Mouse (Mus musculus): Measurements from ENCODE around the gene Vash1. TPM values are rescaled to one million over a fixed set of nuclear protein-coding genes. Genes with fewer than 3 reads are reported as not detected.
A peak's percentile ranks its signal among the peaks of the same experiment; 100 is the strongest.

Gene Vash1
- polyA plus RNA-seq, 1 experiment from 2014 or later, result 28.2 TPM

- Histone ChIP-seq H3K27me3 (replicated peaks) (no peaks in the 10 kb centered on the region), H3K9me3 (replicated peaks) (no peaks in the 10 kb centered on the region), H3K4me1 (peaks cover 15% of the 10 kb centered on the region), H3K4me3 (replicated peaks) (peak overlapping the region; percentile 74), H3K4me2 (peak overlapping the region; percentile 91), H3K27ac (replicated peaks) (peak overlapping the region; percentile 80), H3K36me3 (peaks cover 4% of the 10 kb centered on the region; the same call in 1 of the 2 replicates), H3K9ac (replicated peaks) (peak overlapping the region; percentile 70)
- 0% methylated on average over 19 of the region's 19 CpGs for WGBS
- peak; percentile 76 for ATAC-seq (ENCODE audit: low FRiP score)
Observed at GRCm38 (mm10) chr12:86725706-86726105, 47.2 kb downstream of the Vash1 start.

DNA sequence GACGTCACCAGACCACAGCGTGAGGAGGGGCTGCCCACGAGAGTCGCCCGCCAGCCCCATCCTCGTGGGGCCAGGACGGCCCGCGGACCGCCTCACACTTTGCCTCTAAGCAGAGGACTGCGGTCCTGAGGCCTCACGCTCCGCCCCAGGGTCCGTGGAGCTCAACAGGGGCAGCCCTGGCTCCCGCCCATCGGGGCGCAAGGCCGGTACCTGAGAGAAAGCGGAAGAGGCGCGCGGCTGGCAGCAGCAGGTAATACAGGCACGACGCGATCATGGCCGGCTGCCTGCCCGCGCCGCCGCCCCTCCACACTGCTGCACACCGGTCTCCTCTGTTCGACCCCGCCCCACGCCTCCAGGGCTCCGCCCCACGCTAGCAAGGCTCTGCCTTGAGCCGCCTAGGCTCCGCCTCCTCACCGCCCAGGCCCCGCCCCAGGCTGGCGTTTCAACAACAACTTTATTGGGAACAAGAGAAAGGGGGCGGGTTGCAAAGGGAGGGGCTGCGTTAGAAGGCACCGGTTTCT, 47.7 kb downstream of the Vash1 start, which contains the start of gene Angel1:
Gene Angel1 (minus strand): TSS at position 341 of the 521 bp plus-strand sequence.
- peak within 1 kb of the TSS; percentile 70 for H3K9ac ChIP-seq (replicated peaks)
- H3K27ac ChIP-seq (replicated peaks), result peak within 1 kb of the TSS; percentile 80
- peak within 1 kb of the TSS; percentile 91 for H3K4me2 ChIP-seq
- H3K27me3 ChIP-seq (replicated peaks), result no peaks in the 10 kb centered on the region
- H3K4me3 ChIP-seq (replicated peaks), result peak within 1 kb of the TSS; percentile 74
- WGBS, result 0% methylated on average over 43 of the region's 44 CpGs
- peaks cover 15% of the 10 kb centered on the region for H3K4me1 ChIP-seq
- peaks cover 4% of the 10 kb centered on the region; the same call in 1 of the 2 replicates for H3K36me3 ChIP-seq
- ATAC-seq (ENCODE audit: low FRiP score), result peak; percentile 99
- no peaks in the 10 kb centered on the region for H3K9me3 ChIP-seq (replicated peaks)

- no peaks in the 10 kb centered on the region for H3K27me3 ChIP-seq (replicated peaks)
- H3K9me3 ChIP-seq (replicated peaks), result no peaks in the 10 kb centered on the region
- no peaks in the 10 kb centered on the region for H3K4me1 ChIP-seq
- H3K4me2 ChIP-seq, result no peak within 1 kb of the TSS
- no peak within 1 kb of the TSS for H3K27ac ChIP-seq (replicated peaks)
- H3K36me3 ChIP-seq, result no peaks in the 10 kb centered on the region
- ATAC-seq (ENCODE audit: low FRiP score), result no peak
- H3K9ac ChIP-seq (replicated peaks), result no peak within 1 kb of the TSS
- H3K4me3 ChIP-seq (replicated peaks), result no peak within 1 kb of the TSS
- WGBS, result 87% methylated on average over 8 of the region's 8 CpGs
Observed at GRCm38 (mm10) chr12:86734319-86734810, 55.9 kb downstream of the Vash1 start, which contains the start of gene Lrrc74a. Gene Lrrc74a, plus strand, starts transcription at chr12:86734369.

Other genes starting within 250 kb of the Vash1 start
- gene Angel1, start 47.8 kb downstream of the Vash1 start, polyA plus RNA-seq (2015; fragmentation: Nextera tagmentation; extraction: Ambion mirVana), result 11.2 and 11.7 TPM in 2 replicates
- gene Lrrc74a, start 55.7 kb downstream of the Vash1 start, polyA plus RNA-seq (2015; fragmentation: Nextera tagmentation; extraction: Ambion mirVana), result not detected in 2 replicates
- 53.3 and 69.9 TPM in 2 replicates for gene Irf2bpl, start 206.1 kb downstream of the Vash1 start, polyA plus RNA-seq (2015; fragmentation: Nextera tagmentation; extraction: Ambion mirVana)

All from neural tube, embryonic 15.5 days (tissue).